Mouse (Mus musculus): Measurements from ENCODE around the gene Cdkn2aip.

Gene Cdkn2aip

GRCm38 (mm10) chr8:47695431-47696105 is 18.2 kb downstream of the Cdkn2aip start:
- no peak for DNase-seq (ENCODE audit: low read depth)

DNA sequence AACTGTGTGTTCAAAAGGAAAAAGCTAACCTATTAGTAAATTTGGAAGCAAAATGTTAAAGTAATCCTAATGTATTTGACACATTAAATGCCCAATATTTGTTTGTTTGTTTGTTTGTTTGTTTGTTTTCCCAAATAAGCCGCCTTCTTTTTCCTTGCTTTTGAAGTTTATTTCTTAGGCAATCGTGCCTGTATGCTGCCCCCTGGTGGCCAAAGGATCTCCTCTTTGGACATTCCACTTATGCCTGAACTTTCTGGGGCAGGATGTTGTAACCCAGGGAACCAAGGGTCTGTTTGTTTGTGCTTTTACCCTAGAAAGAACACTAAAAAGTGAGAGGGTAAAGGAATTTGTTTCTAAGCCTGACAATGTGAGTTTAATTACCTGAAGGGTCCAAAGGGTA is 20.6 kb downstream of the Cdkn2aip start:
- peak; percentile 88 for DNase-seq (ENCODE audit: low read depth)

DNA sequence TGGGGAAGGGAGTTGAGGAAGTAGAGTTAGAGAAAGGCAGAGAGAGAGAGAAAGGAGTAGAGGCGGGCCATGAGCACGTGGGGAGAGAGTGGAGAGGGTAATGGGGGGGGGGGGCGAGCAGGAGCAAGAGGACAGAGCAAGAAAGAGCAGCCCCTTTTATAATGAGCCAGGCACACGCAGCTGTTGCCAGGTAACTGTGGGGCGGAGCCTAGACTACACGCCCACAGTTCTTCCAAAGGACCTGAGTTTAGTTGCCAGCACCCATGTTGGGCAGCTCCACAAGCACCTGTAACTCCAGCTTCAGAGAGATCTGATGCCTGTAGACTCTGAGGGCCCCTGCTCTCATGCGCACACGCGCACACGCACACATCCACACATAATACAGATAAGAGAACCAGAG is 21.9 kb downstream of the Cdkn2aip start:
- no peak for DNase-seq (ENCODE audit: low read depth)

DNA sequence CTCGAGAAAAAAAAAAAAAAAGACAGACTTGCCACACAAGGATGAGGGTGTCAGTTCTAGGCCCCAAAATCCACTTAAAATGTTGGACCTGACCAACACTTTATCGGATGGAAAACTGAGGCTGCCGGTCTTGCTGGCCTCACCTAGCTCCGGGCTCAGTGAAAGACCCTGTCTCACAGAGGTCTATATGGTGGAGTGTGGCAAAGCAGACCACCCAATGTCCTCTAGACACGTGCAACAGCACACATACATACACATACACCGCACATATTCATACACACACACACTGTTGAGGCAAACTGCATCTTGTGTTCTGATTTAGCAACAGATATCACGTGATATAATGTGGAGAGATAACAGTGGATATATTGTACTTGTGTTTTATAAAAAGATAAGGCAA is 22.4 kb downstream of the Cdkn2aip start:
- no peak for DNase-seq (ENCODE audit: low read depth)

DNA sequence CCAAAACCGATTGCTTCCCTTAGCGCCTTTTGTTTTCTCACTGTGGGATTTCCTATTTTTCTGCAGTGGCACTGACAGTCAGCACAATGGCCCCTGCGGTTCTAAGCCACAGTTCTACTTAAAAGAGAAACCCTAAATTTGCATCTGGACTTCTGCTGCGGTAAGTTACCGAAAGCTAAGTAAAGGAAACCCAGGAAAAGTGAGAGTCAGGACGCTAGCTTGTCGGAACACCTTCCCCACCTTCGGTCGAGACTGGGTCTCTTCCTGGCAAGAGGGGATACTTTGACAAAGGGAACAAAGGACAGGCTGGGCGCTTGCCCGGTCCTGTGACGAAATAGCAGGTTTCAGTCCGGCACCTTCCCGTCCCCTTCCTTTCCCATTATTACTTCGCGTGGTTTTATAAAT is 23.1 kb downstream of the Cdkn2aip start:
- DNase-seq (ENCODE audit: low read depth), result no peak

GRCm38 (mm10) chr8:47689704-47690326 is 23.9 kb downstream of the Cdkn2aip start:
- peak; percentile 74 for DNase-seq (ENCODE audit: low read depth)

- no peak for DNase-seq (ENCODE audit: low read depth)
Measured at GRCm38 (mm10) chr8:47684441-47684840, 29.3 kb downstream of the Cdkn2aip start.

- no peak for DNase-seq (ENCODE audit: low read depth)
Measured at GRCm38 (mm10) chr8:47683994-47684393, 29.7 kb downstream of the Cdkn2aip start.

DNA sequence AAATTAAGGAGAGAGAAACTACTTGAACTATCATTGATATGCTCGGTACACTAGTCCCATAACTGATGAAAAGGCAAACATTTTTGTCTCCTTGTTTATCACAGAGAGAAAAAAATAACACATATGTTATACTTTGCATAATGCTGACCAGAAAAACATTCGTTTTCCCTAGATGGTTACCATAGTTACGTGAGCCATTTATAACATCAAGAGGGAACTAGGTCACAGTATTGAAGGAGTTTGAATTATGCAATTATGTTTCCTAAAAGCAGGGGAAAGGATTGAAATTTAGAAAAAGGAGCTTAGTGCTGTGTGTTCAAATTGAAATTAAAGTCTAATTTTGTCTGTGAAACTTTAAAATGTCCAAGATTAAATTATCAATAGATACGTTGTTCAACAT is 33.4 kb downstream of the Cdkn2aip start:
- DNase-seq (ENCODE audit: low read depth), result no peak

GRCm38 (mm10) chr8:47679603-47680002 is 34.1 kb downstream of the Cdkn2aip start:
- no peak for DNase-seq (ENCODE audit: low read depth)

DNA sequence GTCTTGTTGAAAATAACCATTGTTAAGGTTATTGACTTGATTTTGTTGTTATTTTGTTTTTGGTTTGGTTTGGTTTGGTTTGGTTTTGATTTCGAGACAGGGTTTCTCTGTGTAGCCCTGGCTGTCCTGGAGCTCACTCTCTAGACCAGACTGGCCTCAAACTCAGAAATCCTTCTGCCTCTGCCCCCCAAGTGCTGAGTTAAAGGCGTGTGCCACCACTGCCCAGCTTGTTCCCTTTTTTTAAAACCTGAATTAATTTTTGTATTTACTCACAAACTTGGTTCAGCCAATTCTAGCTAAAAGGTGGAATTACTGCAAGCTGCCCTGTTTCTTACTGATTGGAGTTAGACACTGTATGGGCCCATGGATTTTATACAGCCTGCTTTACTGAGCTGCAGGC is 37.1 kb downstream of the Cdkn2aip start:
- DNase-seq (ENCODE audit: low read depth), result no peak

DNA sequence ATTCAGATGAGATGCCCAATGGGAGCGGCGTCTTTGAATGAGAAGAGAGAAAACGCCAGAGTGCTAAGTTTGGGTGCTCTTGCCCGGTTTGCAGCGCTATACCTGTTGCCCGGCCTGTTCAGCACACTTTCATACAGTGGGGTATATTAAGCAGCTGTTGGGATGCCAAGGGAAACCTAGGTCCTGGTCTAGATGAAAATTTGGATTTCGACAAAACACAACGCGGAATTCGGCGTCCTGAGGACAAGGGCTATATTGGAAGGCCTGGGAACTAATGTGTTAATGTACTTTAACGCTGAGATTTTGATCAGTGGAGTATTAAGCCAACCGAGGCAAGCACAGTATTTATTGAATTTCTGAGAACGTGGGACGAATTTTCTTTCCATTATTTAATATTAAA is 37.5 kb downstream of the Cdkn2aip start:
- no peak for DNase-seq (ENCODE audit: low read depth)

- peak; percentile 92 for DNase-seq (ENCODE audit: low read depth)
Measured at GRCm38 (mm10) chr8:47675786-47676185, 37.9 kb downstream of the Cdkn2aip start.

DNA sequence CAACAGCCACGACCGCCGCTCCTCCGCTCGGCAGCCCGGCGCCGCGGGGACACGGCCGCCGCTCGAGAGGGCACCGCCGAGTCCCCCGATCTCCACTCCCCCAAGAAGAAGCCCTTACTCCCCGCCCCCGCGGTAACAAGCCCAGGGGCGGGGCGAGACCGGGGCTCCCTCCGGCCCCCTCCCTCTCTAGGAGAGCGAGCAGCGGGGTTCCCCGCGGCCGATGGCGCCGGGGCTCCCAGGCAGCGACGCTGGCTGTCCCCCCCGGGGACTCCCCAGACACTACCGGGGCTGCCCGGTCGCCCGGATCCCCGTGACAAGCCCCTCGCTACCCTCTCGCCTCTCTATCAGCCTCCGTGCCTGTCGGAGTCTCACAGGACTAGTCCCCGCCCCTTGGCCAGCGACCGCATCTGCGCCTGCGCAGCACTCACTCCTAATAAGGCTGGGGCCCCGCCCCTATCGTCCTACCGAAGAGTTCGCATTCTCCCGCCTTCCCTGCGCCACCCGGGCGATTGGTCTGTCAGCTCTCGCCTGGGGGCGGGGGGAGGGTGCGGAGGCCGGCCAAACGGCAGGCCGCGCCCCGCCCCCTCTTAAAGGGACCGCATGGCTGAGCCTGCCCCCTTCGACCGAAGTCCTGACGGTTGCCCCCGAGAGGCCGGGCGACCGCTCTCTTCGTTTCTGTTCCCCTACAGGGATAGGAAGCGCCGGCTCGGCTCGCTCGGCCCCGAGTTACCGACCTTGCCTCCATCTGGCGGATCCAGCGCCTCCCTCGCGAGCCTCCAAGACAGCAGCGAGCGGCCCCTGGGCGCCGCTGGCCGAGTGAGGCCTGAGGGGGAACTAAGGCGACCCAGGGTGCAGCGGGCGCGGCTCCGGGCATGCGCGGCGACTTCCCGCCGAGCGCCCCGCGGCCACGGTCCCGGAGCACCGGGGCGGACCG is 38.7 kb downstream of the Cdkn2aip start, which contains the start of gene Ing2:
TSS of gene Ing2 (minus strand) at position 780 of the 934 bp plus-strand sequence.
- DNase-seq (ENCODE audit: low read depth), result peak; percentile 100

- DNase-seq (ENCODE audit: low read depth), result no peak
Measured at GRCm38 (mm10) chr8:47674140-47674776, 39.5 kb downstream of the Cdkn2aip start.

DNA sequence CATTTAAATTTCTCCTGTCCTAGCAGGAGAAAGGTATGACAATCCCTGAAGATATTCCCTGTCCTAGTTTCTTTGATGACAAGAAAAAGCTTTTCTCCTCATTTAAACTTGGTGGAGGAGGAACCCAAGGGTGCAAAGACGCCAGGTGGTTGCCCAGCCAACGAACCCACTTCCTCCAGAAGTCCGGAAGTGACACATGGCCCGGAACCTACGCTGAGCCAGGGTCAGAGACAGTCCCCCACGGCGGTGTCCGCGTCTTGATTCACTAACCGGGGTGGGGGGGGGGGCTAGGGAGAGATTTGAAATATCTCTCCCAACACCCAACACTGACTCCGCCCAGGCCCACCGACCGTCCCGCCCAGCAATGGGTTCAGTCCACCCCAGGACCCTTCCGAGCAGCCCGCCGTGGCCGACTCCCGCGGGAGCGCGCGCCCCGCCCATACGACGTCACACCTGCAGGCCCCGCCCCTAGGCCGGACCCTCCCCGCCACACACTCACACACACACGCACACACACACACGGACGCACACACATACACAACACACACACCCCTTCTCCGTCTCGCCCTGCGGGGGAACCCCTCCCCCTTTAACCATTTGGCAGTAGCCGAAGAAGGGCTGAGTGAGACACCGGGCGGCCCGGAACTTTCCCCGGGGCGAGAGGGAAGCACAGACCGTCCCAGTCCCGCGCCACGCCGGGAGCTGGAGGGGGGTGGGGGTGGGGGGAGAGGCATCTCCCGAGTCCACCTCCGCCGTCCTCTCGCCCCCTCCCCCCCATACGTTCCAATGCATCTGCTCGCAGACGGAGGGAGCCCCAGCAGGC is 40.2 kb downstream of the Cdkn2aip start:
- peak; percentile 93 for DNase-seq (ENCODE audit: low read depth)

DNA sequence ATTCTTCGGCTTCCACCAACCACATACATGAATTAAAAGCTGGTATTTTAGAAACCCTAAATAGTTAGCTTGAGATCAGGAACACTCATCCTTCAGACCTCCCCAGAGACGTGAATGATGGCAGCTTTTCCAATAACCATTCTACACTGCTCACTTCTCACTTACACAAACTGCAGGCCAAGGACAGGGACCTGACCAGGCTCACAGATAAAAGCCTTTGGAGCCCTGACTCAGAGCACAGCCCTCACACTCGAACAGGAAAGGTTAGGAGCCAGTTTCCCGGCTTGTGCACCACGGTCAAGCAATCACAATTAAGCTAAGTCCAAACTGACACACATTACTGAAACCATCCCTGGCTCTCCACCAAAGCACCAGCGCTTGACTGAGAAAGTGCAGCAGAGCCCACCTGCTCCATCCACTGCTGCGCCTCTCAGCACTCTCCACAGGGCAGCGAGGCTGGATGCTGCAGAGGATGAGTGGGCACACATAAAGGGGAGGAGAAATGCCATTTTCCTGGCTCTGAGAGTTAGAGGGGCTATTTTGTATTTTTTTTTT is 49.4 kb downstream of the Cdkn2aip start:
- DNase-seq (ENCODE audit: low read depth), result no peak

- DNase-seq (ENCODE audit: low read depth), result no peak
Measured at GRCm38 (mm10) chr8:47663201-47663600, 50.5 kb downstream of the Cdkn2aip start.

- DNase-seq (ENCODE audit: low read depth), result no peak
Measured at GRCm38 (mm10) chr8:47662716-47663115, 51.0 kb downstream of the Cdkn2aip start.

DNA sequence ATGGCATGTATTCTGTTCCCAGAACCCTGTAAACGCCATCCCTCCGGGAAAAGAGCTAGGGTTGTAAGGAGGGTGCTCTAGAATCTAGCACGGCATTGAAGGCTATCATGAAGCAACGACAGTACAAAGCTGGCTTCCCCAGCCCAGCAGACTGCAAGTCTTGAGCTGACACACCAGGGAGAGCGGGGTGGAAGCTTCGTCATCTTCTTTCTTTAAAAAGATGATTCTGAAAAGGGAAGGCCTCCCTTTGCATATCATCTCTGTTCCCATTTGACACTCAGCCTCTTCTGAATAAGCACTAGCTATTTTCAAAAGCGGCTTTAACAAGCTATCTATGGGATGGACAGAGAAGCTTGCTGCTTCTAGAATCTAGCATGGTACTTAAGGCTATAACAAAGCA is 53.3 kb downstream of the Cdkn2aip start:
- no peak for DNase-seq (ENCODE audit: low read depth)

GRCm38 (mm10) chr8:47659463-47659862 is 54.3 kb downstream of the Cdkn2aip start:
- DNase-seq (ENCODE audit: low read depth), result no peak

All from induced T-regulatory cell, adult 2 months (primary cell).